Mouse (Mus musculus) lung, postnatal 10 days (tissue): ENCODE results near the gene Cbx4.
"Not testable (repeated sequence)": the region's sequence is repeated elsewhere in the genome, so short reads cannot be mapped to it uniquely, and the experiment has no call there.

ENCODE experiments used
- DNase-seq: peaks from one replicate; pipeline ENCODE4 v3.0.0; 2021

Gene Cbx4

GRCm38 (mm10) chr11:119109415-119110071 is 23.5 kb upstream of the Cbx4 start:
- no peak for DNase-seq

- no peak for DNase-seq
Observed at GRCm38 (mm10) chr11:119108573-119109263, 22.7 kb upstream of the Cbx4 start.

GRCm38 (mm10) chr11:119106289-119106688 is 20.3 kb upstream of the Cbx4 start:
- DNase-seq, result no peak

- no peak for DNase-seq
Observed at GRCm38 (mm10) chr11:119105748-119106147, 19.7 kb upstream of the Cbx4 start.

- no peak for DNase-seq
Observed at GRCm38 (mm10) chr11:119105071-119105609, 19.1 kb upstream of the Cbx4 start.

- DNase-seq, result no peak
Observed at GRCm38 (mm10) chr11:119103991-119104390, 18.0 kb upstream of the Cbx4 start.

- DNase-seq, result not testable (repeated sequence)
Observed at GRCm38 (mm10) chr11:119100355-119100754, 14.3 kb upstream of the Cbx4 start.

- DNase-seq, result no peak
Observed at GRCm38 (mm10) chr11:119098202-119098601, 12.2 kb upstream of the Cbx4 start.

- DNase-seq, result no peak
Observed at GRCm38 (mm10) chr11:119095441-119095840, 9.4 kb upstream of the Cbx4 start.

- DNase-seq, result no peak
Observed at GRCm38 (mm10) chr11:119093322-119093721, 7.3 kb upstream of the Cbx4 start.

GRCm38 (mm10) chr11:119092286-119092685 is 6.3 kb upstream of the Cbx4 start:
- no peak for DNase-seq

GRCm38 (mm10) chr11:119091598-119091991 is 5.6 kb upstream of the Cbx4 start:
- DNase-seq, result peak; percentile 71

GRCm38 (mm10) chr11:119090961-119091597 is 5.1 kb upstream of the Cbx4 start:
- DNase-seq, result peak; percentile 82

GRCm38 (mm10) chr11:119090076-119090960 is 4.3 kb upstream of the Cbx4 start:
- peak; percentile 31 for DNase-seq

GRCm38 (mm10) chr11:119089235-119090075 is 3.4 kb upstream of the Cbx4 start:
- DNase-seq, result peak; percentile 29

GRCm38 (mm10) chr11:119088391-119089234 is 2.6 kb upstream of the Cbx4 start:
- DNase-seq, result peak; percentile 75

- DNase-seq, result peak; percentile 75
Observed at GRCm38 (mm10) chr11:119087301-119088082, 1.5 kb upstream of the Cbx4 start.

- peak; percentile 77 for DNase-seq
Observed at GRCm38 (mm10) chr11:119085279-119086062, 550 bp downstream of the Cbx4 start.
